Mouse (Mus musculus) CD4-positive, CD25-positive, alpha-beta regulatory T cell (primary cell): Measurements from ENCODE around the gene Asdurf. TPM values are rescaled to one million over a fixed set of nuclear protein-coding genes. Genes with fewer than 3 reads are reported as not detected.

ENCODE experiments used
- polyA plus RNA-seq: library from polyadenylated mRNA; unstranded; fragments of 100-300 nt; shearing (Covaris generic); gene quantifications from one replicate; pipeline ENCODE4 v1.2.1, GENCODE M21; 2017

The Asdurf gene
- polyA plus RNA-seq: not detected

GRCm38 (mm10) chr1:53352327-53353261, at the start of gene Asdurf, which contains the start of the genes Gm28551 and Asnsd1:
Asdurf (minus strand) TSS chr1:53352619.
Gm28551 (minus strand) TSS chr1:53352667.
Asnsd1 (minus strand) TSS chr1:53352752.

GRCm38 (mm10) chr1:53312989-53313967, 39.1 kb downstream of the Asdurf start, which contains the start of gene Osgepl1:
Osgepl1 (plus strand) TSS chr1:53313624.

Other genes with a start within 250 kb of the Asdurf start
- not detected for gene 1700019A02Rik, start 165.0 kb downstream of the Asdurf start, polyA plus RNA-seq
- gene Pms1, start 55.6 kb downstream of the Asdurf start, polyA plus RNA-seq: 23.7 TPM
- gene Ormdl1, start 55.5 kb downstream of the Asdurf start, polyA plus RNA-seq: 66.8 TPM
- not detected for gene Gm28778, start 55.5 kb downstream of the Asdurf start, polyA plus RNA-seq
- gene Osgepl1, start 39.0 kb downstream of the Asdurf start, polyA plus RNA-seq: 17.5 TPM
- 0.32 TPM for gene Gm28551, start within 50 bp of the Asdurf start, polyA plus RNA-seq
- 76.3 TPM for gene Asnsd1, start 133 bp upstream of the Asdurf start, polyA plus RNA-seq